Mouse (Mus musculus): ENCODE data around the gene Pigw. TPM values are rescaled to one million over a fixed set of nuclear protein-coding genes. Genes with fewer than 3 reads are reported as not detected.

Gene Pigw
- polyA plus RNA-seq, 2 experiments: 1.2 to 4.1 TPM

- ATAC-seq (ENCODE audit: insufficient read depth) (no peak), DNase-seq (ENCODE audit: low read depth in 3 of 3, low spot score in 3 of 3) (no peak)
- Histone ChIP-seq H3K27ac (peak overlapping the region; percentile 88), H3K4me3 (ENCODE audit: insufficient read depth in 1 of 2, low read depth in 2 of 2, low read length in 2 of 2) (peak overlapping the region; percentile 84 to 93), H3K9ac (replicated peaks) (peak overlapping the region; percentile 99), H3K4me2 (ENCODE audit: low read depth) (peak overlapping the region; percentile 89), H3K36me3 (replicated peaks; ENCODE audit: control insufficient read depth, insufficient read depth, low read depth) (peaks cover 10% of the 10 kb centered on the region; the same call in 1 of the 2 replicates), H3K9me3 (ENCODE audit: control insufficient read depth, low read length) (no peaks in the 10 kb centered on the region), H3K4me1 (replicated peaks; ENCODE audit: control insufficient read depth in 2 of 2, insufficient read depth in 2 of 2, low read length in 1 of 2) (peaks cover 14 to 24% of the 10 kb centered on the region in 2 experiments), H3K27me3 (ENCODE audit: control insufficient read depth, insufficient read depth, low read length) (no peaks in the 10 kb centered on the region)
- WGBS (ENCODE audit: insufficient replicate concordance): 39% methylated on average over 4 of the region's 4 CpGs
- no peak for TF ChIP-seq EP300 (IDR thresholded peaks at IDR 0.05; ENCODE audit: low read depth)
- no peak for TF ChIP-seq CTCF (IDR thresholded peaks at IDR 0.05; ENCODE audit: low read depth)
Observed at GRCm38 (mm10) chr11:84871548-84872069, 8.5 kb downstream of the Pigw start.

GRCm38 (mm10) chr11:84871046-84871445 is 9.0 kb downstream of the Pigw start:
- TF ChIP-seq CTCF (IDR thresholded peaks at IDR 0.05; ENCODE audit: low read depth) (no peak), EP300 (IDR thresholded peaks at IDR 0.05; ENCODE audit: low read depth) (no peak)
- H3K27ac ChIP-seq: peak overlapping the region; percentile 88
- WGBS (ENCODE audit: insufficient replicate concordance): 0% methylated on average over 10 of the region's 10 CpGs
- H3K4me2 ChIP-seq (ENCODE audit: low read depth): peak overlapping the region; percentile 89
- H3K9me3 ChIP-seq (ENCODE audit: control insufficient read depth, low read length): no peaks in the 10 kb centered on the region
- peaks cover 17 to 27% of the 10 kb centered on the region in 2 experiments for H3K4me1 ChIP-seq (replicated peaks; ENCODE audit: control insufficient read depth in 2 of 2, insufficient read depth in 2 of 2, low read length in 1 of 2)
- H3K4me3 ChIP-seq (ENCODE audit: insufficient read depth in 1 of 2, low read depth in 2 of 2, low read length in 2 of 2): peak overlapping the region; percentile 84 to 93
- peaks cover 14% of the 10 kb centered on the region for H3K36me3 ChIP-seq (replicated peaks; ENCODE audit: control insufficient read depth, insufficient read depth, low read depth)
- DNase-seq (ENCODE audit: low read depth in 3 of 3, low spot score in 3 of 3) (peak in 2 of 3 experiments; percentile 50 to 52), ATAC-seq (ENCODE audit: insufficient read depth) (peak; percentile 38)
- no peaks in the 10 kb centered on the region for H3K27me3 ChIP-seq (ENCODE audit: control insufficient read depth, insufficient read depth, low read length)
- peak overlapping the region; percentile 99 for H3K9ac ChIP-seq (replicated peaks)

- ATAC-seq (ENCODE audit: insufficient read depth) (peak; percentile 80), DNase-seq (ENCODE audit: low read depth in 3 of 3, low spot score in 3 of 3) (peak; percentile 82 to 86 (median 85))
- H3K36me3 ChIP-seq (replicated peaks; ENCODE audit: control insufficient read depth, insufficient read depth, low read depth): peaks cover 15% of the 10 kb centered on the region
- 0% methylated on average over 50 of the region's 62 CpGs for WGBS (ENCODE audit: insufficient replicate concordance)
- peak within 1 kb of the TSS; percentile 99 for H3K9ac ChIP-seq (replicated peaks)
- H3K4me1 ChIP-seq (replicated peaks; ENCODE audit: control insufficient read depth in 2 of 2, insufficient read depth in 2 of 2, low read length in 1 of 2): peaks cover 19 to 30% of the 10 kb centered on the region in 2 experiments
- peak; percentile 47 for TF ChIP-seq EP300 (IDR thresholded peaks at IDR 0.05; ENCODE audit: low read depth)
- no peak for TF ChIP-seq CTCF (IDR thresholded peaks at IDR 0.05; ENCODE audit: low read depth)
- no peaks in the 10 kb centered on the region for H3K27me3 ChIP-seq (ENCODE audit: control insufficient read depth, insufficient read depth, low read length)
- H3K27ac ChIP-seq: peak within 1 kb of the TSS; percentile 88
- peak within 1 kb of the TSS; percentile 89 for H3K4me2 ChIP-seq (ENCODE audit: low read depth)
- H3K9me3 ChIP-seq (ENCODE audit: control insufficient read depth, low read length): no peaks in the 10 kb centered on the region
- H3K4me3 ChIP-seq (ENCODE audit: insufficient read depth in 1 of 2, low read depth in 2 of 2, low read length in 2 of 2): peak within 1 kb of the TSS; percentile 84 to 93
Observed at GRCm38 (mm10) chr11:84870337-84871043, 9.6 kb downstream of the Pigw start, which contains the start of gene Ggnbp2. Ggnbp2 (minus strand) TSS chr11:84870817.

GRCm38 (mm10) chr11:84869537-84870232 is 10.4 kb downstream of the Pigw start:
- H3K9me3 ChIP-seq (ENCODE audit: control insufficient read depth, low read length): no peaks in the 10 kb centered on the region
- peak overlapping the region; percentile 81 to 93 for H3K4me3 ChIP-seq (ENCODE audit: insufficient read depth in 1 of 2, low read depth in 2 of 2, low read length in 2 of 2)
- peak overlapping the region; percentile 80 for H3K4me2 ChIP-seq (ENCODE audit: low read depth)
- peak; percentile 56 for ATAC-seq (ENCODE audit: insufficient read depth)
- no peak for TF ChIP-seq CTCF (IDR thresholded peaks at IDR 0.05; ENCODE audit: low read depth)
- no peak for TF ChIP-seq EP300 (IDR thresholded peaks at IDR 0.05; ENCODE audit: low read depth)
- peak overlapping the region; percentile 99 for H3K9ac ChIP-seq (replicated peaks)
- peak overlapping the region; percentile 88 for H3K27ac ChIP-seq
- H3K27me3 ChIP-seq (ENCODE audit: control insufficient read depth, insufficient read depth, low read length): no peaks in the 10 kb centered on the region
- under 1% methylated on average over 57 of the region's 61 CpGs for WGBS (ENCODE audit: insufficient replicate concordance)
- H3K36me3 ChIP-seq (replicated peaks; ENCODE audit: control insufficient read depth, insufficient read depth, low read depth): peaks cover 18% of the 10 kb centered on the region
- peaks cover 24 to 33% of the 10 kb centered on the region in 2 experiments for H3K4me1 ChIP-seq (replicated peaks; ENCODE audit: control insufficient read depth in 2 of 2, insufficient read depth in 2 of 2, low read length in 1 of 2)
- peak; percentile 74 to 83 (median 80) for DNase-seq (ENCODE audit: low read depth in 3 of 3, low spot score in 3 of 3)

Data from liver, embryonic 14.5 days (tissue).